Mouse (Mus musculus): ENCODE measurements around the gene Cx3cl1.
A peak's percentile ranks its signal among the peaks of the same experiment; 100 is the strongest.

The Cx3cl1 gene

DNA sequence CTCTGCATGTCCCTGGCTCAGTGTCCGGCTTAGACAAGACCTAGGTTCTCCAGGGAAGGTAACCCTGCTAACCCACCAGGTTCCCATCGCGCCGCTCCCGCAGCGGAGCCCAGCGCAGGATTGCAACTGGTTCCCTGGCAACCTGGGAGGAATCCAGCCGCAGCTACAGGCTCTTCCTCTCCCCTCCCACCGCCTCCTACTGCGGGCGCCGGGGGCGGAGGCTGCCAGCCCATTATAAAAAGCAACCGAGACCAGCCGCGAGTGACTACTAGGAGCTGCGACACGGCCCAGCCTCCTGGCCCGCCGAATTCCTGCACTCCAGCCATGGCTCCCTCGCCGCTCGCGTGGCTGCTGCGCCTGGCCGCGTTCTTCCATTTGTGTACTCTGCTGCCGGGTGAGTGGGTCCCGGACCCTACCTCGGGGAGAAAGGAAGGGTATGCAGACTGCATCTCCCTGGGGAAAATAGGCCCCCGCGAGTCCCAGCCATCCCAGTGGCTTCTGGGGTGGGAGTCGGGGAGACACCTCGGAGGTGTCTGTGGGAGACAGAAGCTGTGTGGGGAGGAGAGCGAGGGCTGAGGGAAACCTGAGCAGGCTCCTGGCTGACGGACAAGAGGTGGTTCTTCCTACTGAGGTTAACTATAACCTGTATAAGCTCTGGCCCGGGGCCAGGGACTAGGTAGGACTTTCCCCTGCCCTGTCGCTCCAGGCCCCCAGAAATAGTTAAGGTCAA lies at the start of gene Cx3cl1:
Gene Cx3cl1, plus strand, starts transcription at position 69 of the 730 bp plus-strand sequence.
- no peak for DNase-seq

DNA sequence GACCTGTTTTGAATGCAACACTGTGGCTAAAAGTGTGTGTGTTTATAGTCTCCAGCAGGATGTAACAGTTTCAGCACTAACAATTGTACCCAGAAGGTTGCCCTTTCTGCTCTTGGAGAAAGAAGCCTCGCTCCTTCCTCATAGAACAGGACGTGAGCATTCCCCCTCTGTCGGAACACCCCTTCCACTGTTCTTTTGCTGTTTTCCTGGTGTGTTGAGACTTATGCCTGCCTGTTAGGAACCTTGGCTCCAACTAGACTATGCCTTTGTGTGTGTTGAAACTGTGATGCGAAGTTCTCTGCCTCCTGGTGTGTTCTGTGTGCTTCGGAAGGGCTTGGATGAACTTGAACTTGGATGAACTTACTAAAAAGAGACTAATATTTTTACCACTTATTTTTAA lies 45.8 kb upstream of the Cx3cl1 start:
- no peak for DNase-seq

- no peak for DNase-seq
Measured at GRCm38 (mm10) chr8:94729301-94729700, 42.5 kb upstream of the Cx3cl1 start.

GRCm38 (mm10) chr8:94733821-94734465 lies 37.9 kb upstream of the Cx3cl1 start:
- DNase-seq, result peak; percentile 14 to 27

- peak in 1 of 2 experiments; percentile 6 for DNase-seq
Measured at GRCm38 (mm10) chr8:94734735-94735350, 37.0 kb upstream of the Cx3cl1 start.

GRCm38 (mm10) chr8:94735426-94736094 lies 36.2 kb upstream of the Cx3cl1 start:
- DNase-seq, result peak; percentile 35 to 37

DNA sequence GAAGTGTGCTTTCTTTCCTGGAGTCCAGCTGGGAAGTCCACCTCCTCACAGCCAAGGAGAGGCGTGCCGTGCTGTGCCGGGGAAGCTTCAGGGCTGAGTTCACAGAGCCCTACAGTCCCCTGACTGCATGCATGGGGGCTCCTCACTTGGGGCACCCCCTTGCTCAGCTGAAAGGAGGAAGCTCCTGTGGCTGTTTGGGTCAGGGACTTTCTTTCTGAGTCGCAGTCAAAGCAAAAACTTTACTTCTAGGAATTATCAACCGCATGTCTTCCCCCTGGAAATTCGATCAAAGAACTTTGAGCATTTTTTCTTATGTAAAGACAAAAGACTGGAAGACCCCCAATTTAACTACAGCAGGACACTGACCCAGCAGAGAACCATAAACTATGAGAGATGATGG lies 32.0 kb upstream of the Cx3cl1 start:
- DNase-seq, result peak; percentile 60 to 65

DNA sequence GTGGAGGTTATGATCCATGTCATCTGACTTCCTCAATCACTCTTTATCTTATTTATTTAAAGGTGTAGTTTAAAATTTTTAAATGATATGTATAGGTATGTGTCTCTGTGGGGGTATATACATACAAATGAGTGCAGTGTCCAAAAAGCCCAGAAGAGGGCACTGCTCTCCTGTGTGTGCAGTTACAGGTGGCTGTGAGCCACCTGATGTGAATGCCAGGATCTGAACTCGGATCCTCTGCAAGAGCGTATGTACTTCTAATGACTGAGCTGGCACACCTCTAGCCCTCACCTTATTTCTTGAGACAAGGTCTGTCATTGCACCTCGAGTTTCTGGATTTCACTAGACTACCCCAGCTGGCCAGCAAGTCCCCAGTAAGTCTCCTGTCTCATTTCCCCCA lies 31.2 kb upstream of the Cx3cl1 start:
- peak; percentile 7 to 14 for DNase-seq

DNA sequence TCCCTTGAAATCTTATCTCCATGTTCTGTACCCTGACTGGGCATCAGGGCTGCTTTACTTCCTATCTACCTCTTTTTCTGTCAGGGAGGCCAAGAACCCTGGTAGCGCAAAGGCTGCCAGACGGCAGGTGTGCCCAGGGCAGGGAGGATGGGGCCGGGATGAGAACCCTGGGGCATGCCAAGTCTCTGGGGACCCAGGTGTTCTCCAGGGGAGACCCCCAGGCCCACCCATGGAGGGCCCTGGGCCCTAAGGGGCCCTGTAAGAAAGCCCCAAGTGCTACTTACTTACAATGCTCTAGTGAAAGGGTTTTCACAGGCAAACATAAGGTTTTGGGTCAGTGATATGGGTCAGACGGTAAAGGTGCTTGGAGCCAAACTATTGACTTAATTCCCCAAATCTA lies 30.1 kb upstream of the Cx3cl1 start:
- no peak for DNase-seq

GRCm38 (mm10) chr8:94744484-94744883 lies 27.3 kb upstream of the Cx3cl1 start:
- no peak for DNase-seq

DNA sequence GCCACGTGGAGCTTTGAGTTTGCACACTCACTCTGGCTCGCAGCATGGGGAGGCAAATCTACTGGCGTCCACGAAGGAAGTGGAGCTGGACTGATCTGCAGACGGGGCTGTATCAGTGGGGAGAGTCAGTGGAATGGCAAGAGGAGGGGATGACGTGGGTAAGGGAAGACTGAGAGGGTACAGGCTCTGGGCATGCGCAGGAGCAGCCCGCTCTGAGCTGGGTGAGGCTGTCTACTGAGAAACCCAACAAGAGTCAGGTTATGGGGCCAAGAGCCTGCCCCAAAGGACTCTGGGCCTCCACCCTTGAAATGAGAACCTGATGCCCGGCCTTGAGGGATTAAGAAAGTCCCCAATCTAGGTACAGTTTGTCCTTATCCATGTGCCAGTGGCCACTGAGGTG lies 26.8 kb upstream of the Cx3cl1 start:
- no peak for DNase-seq

DNA sequence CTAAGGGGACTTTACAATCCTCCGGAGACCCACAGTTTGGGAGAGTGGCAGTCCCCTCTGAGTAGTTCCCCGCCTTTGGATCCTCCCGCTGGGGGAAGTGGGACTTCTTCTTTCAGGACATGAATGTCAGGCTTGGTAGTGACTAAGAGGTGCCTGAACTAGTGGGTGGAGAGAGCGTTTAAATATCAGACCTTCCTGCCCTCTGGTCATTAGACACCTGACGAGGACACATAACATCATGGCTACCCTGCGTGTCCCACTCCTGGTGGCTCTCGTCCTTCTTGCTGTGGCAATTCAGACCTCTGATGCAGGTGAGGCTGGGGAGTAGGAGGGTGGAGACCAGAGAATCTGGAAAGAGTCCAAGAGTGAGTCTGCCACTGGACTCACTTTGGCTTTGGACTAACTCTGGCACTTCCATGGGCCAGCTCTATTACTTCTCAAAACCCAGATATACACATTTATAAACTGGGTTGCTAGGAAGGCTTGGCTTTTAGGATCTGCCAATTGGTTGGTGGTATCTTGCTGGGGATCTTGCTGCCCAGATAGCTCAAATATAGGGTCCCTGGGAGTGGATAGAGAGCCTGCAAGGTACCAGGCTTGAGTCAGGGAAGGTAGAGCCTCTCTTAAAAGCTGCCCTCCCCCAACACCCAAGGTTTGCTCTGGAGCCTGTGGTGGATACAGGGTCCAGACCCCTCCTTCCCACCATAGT lies 26.2 kb upstream of the Cx3cl1 start, which contains the start of gene Ccl22:
Gene Ccl22, plus strand, starts transcription at position 115 of the 709 bp plus-strand sequence.
- no peak for DNase-seq

DNA sequence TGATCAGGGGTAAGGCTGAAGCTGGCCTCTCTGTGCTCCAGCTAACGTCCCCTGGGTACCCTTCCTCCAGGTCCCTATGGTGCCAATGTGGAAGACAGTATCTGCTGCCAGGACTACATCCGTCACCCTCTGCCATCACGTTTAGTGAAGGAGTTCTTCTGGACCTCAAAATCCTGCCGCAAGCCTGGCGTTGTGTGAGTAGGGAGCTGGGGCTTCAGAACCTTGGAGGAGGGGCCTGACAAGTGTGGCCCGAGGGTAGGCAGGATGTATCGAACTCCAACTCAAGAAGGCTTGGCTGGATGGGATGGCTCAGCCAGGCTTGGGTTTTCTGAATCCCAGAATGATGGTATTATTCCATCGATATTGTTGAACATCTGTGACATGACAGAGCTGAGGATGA lies 25.0 kb upstream of the Cx3cl1 start:
- DNase-seq, result no peak

DNA sequence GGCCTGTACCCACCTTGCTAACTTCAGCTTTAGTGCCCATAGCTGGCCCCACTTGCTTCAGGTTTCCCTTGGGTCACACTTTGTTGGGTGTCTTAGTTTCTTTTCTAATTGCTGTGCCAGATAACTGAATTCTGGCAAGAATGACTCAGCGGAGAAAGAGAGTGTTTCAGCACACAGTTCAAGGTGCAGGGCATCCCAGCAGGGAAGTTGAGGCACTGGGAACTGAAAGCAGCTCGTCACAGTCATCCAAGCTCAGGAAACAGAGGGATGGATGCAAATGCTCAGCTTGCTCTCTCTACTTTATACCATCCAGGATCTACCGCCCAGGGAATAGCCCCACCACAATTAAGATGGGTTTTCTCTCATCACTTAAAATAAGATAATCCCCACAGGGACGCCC lies 23.4 kb upstream of the Cx3cl1 start:
- no peak for DNase-seq

DNA sequence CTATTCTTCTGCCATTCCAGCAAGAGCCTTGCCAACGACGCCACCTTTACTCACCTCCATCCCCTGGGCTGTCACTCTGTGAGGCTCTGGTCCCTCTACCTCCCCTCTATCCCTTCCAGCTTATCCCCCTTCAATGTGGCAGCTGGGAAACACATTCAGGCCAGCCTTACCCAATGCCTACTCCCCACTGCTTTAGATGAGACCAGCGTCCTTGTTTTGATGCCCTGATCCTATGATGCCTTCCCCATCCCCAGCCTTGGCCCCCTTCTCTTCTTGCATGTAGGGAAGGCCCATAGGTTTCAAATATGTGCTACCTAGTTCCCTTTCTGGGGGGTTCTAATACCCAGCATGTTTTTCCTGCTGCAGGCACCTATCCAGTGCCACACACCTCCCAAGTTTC lies 21.9 kb upstream of the Cx3cl1 start:
- DNase-seq, result no peak

DNA sequence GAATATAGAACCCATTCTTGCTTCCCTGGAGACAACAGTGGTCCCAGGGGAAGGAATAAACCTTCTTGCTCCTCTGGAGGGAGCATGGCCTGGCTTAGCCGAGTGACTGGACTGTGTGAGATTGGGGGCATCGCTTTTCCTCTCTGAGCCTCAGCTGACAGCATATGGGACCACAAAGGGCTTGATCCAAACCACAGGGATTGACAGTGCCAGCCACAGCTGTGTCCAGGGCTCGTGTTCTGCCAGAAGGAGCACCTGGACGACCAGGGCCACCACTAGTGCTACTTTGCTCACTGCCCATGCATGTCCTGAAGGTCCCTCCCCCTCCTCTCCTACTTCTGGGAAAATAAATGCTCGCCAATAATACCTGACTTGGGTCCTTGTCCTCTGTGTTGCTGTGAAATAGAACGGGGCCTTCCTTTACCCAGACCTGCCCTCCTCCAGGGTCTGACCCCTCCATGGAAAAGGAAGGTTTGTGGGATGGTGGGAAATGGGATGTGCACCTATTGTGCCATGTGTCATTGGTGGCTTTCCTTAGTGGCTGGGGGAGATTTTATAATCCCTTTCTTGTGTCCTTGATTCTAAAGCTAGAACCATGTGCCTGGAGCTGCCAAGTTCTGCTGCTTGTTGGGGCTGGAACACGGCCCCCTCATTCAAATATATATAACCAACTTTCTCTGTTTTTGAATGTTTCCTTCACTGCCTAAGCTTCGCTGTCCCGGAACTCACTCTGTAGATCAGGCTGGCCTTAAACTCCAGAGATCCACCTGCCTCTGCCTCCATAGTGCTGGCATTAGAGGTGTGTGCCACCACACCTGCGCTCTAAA lies 20.6 kb upstream of the Cx3cl1 start:
- DNase-seq, result no peak

DNA sequence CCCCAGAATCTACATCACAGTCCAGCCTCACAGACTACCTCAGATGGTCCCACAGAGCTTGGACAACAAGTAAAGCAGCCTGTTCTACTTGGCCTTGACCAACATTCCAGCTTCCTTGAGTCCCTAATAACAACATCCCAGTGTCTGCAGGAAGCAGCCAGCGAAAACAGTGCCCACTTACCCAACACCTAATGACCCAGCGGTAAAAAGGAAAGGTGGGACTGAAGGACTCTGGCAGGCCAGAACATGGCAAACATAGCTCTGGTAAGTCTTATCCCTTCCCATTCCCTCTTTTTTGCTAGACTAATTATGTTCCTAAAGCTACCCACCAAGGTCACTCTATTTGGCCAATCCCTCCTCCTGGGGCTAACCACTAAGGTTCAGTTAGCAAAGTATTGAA lies 17.8 kb upstream of the Cx3cl1 start:
- no peak for DNase-seq

- no peak for DNase-seq
Measured at GRCm38 (mm10) chr8:94754486-94754885, 17.3 kb upstream of the Cx3cl1 start.

DNA sequence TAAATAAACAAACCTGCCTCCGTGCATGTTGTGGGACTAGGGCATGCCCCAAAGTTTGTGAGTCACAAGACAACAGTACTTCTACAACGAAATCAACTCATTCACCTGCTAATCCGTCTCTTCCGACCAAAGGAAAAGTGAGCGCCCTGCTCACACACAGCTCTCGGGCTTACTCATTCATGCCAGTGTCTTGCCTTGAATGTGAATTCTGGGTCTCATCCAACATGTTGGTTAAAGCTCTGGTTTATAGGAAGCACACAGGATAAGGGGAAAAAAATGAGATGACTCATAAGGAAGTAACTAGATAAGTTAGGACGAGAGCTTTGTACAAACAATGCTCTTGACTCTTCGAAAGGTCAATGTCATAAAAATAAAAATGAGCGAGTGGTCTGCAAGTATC lies 4.8 kb upstream of the Cx3cl1 start:
- no peak for DNase-seq

DNA sequence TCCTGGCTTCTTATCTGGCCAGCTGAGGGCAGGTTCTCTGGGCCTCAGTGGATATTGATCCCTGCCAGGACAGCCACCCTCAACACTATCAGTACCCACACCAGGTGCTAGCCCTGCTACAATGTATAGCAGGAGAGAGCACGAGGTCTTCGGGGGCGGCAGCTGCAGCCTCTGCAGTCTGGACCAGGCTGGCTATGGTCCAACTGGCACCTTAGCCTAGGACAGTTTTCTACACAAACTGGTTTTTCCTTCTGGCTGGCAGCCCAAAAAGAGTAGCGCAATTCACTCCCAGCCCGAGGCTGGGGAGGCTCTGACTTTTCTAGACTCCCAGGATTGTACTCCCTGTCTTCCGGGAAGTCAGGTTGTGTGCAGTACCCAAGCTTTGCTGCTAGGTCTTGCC lies 864 bp upstream of the Cx3cl1 start:
- DNase-seq, result no peak

GRCm38 (mm10) chr8:94773048-94773447 lies 1.2 kb downstream of the Cx3cl1 start:
- DNase-seq, result no peak

DNA sequence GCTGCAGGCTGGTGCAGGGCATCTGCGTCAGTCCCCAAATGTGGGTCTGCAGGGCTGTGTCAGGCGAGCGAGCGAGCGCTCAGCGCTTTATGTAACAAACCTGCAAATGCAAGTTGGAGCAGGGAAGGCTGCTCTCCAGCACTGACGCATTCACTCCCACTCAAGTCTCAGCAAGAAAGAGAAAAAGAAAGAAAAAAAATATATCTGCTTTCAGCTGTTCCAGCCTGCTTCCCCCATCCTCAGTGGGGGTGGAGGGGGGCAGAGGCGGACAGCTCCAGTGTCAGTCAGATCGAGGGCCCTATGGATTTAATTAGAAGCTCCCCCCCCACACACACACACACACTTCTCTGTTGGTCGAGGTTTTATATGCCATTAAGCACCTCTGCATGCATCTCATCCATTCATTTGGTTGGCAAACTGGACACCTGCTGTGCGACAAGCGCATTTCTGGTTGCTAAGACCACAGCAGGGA lies 1.9 kb downstream of the Cx3cl1 start:
- DNase-seq, result no peak
